Mouse (Mus musculus): Measurements from ENCODE around the gene Hck. TPM values are rescaled to one million over a fixed set of nuclear protein-coding genes. Genes with fewer than 3 reads are reported as not detected.

Gene Hck
- polyA plus RNA-seq, 1 experiment from 2014 or later = 3.5 TPM

- no peaks in the 10 kb centered on the region for H3K9me3 ChIP-seq (replicated peaks)
- no peaks in the 10 kb centered on the region for H3K36me3 ChIP-seq
- no peak for ATAC-seq (ENCODE audit: low FRiP score)
- no peak overlapping the region for H3K27ac ChIP-seq
- H3K4me1 ChIP-seq = peaks cover 14% of the 10 kb centered on the region
- H3K9ac ChIP-seq = no peak overlapping the region
- H3K4me2 ChIP-seq (replicated peaks) = no peak overlapping the region
- WGBS = 78% methylated on average over 7 of the region's 7 CpGs
- H3K4me3 ChIP-seq = no peak overlapping the region
- peaks cover 57% of the 10 kb centered on the region for H3K27me3 ChIP-seq
Observed at GRCm38 (mm10) chr2:153109596-153109995, 1.3 kb downstream of the Hck start.

DNA sequence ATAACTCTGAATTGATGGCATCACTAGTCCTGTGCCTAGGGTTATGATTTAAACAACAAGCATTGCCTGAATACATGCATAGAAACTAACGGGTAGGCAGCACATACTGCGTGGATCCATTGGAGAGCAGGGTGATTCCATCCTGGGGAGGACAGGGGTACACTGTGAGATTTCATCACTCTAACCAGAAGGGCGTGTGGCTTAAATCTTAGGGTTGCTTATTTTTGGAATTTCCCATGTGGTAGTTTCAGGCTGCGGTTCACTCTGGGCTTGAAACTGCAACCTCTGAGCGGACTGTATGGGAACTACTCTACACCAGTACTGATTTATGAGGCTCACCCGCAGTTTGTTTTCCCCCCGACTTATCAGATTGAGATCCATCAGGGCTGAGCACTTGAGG is 3.0 kb downstream of the Hck start:
- Histone ChIP-seq H3K4me1 (peaks cover 14% of the 10 kb centered on the region), H3K36me3 (no peaks in the 10 kb centered on the region), H3K4me2 (replicated peaks) (no peak overlapping the region), H3K27me3 (peaks cover 55% of the 10 kb centered on the region), H3K4me3 (no peak overlapping the region), H3K9me3 (replicated peaks) (no peaks in the 10 kb centered on the region), H3K9ac (no peak overlapping the region), H3K27ac (no peak overlapping the region)
- no peak for ATAC-seq (ENCODE audit: low FRiP score)
- 89% methylated on average over 7 of the region's 7 CpGs for WGBS

DNA sequence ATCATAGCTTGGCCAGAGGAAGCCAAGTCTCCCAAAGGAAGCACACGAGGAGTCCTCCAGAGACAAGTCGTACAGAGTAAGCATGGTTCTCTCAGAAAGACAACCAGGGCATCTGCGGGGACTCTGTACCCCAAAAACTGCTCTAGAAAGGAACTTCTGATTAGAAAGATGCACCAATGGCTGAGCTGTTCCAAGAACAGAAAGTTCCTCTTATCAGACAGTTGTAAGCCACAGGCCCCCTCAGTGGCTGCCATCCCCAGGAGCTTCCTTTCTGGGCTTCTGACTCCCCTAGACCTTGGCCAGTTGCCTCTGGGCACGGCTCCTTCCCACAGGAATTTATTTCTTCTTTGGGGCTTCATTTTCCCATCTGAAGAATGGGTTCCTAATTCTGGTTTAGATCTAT is 7.4 kb downstream of the Hck start:
- ATAC-seq (ENCODE audit: low FRiP score) = no peak

GRCm38 (mm10) chr2:153117051-153117486 is 8.8 kb downstream of the Hck start:
- ATAC-seq (ENCODE audit: low FRiP score) = no peak
- H3K4me2 ChIP-seq (replicated peaks) = no peak overlapping the region
- no peaks in the 10 kb centered on the region for H3K27me3 ChIP-seq
- H3K9ac ChIP-seq = no peak overlapping the region
- H3K27ac ChIP-seq = no peak overlapping the region
- H3K9me3 ChIP-seq (replicated peaks) = no peaks in the 10 kb centered on the region
- H3K4me1 ChIP-seq = no peaks in the 10 kb centered on the region
- no peak overlapping the region for H3K4me3 ChIP-seq
- no peaks in the 10 kb centered on the region for H3K36me3 ChIP-seq
- WGBS = 75% methylated on average over 7 of the region's 7 CpGs

More for the DNA sequence above, 7.4 kb downstream of the Hck start:
- no peaks in the 10 kb centered on the region for H3K4me1 ChIP-seq
- 80% methylated on average over 4 of the region's 4 CpGs for WGBS
- peaks cover 11% of the 10 kb centered on the region for H3K27me3 ChIP-seq
- no peak overlapping the region for H3K4me3 ChIP-seq
- no peaks in the 10 kb centered on the region for H3K36me3 ChIP-seq
- H3K9ac ChIP-seq = no peak overlapping the region
- no peak overlapping the region for H3K27ac ChIP-seq
- H3K4me2 ChIP-seq (replicated peaks) = no peak overlapping the region
- no peaks in the 10 kb centered on the region for H3K9me3 ChIP-seq (replicated peaks)

DNA sequence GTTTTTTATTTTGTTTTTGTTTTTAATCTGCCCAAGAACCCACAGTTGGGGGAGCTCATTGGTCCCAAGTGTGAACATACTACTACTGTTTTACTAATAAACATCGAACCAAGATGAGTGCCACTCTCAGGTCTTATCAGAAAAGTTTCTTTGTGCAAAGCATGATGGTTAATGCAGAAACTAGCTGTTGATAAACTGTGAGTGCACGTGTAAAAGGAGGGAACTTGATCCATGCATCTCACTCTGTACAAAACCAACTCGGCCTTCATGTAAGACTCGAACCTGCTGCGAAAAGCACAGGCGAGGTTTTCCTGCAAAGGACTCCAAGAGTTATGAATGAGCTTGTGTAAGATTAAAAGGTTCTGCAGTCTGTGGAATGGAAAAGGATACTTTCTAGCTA is 11.2 kb downstream of the Hck start:
- no peak for ATAC-seq (ENCODE audit: low FRiP score)
- 92% methylated on average over 6 of the region's 6 CpGs for WGBS

GRCm38 (mm10) chr2:153120126-153120525 is 11.9 kb downstream of the Hck start:
- WGBS = 70% methylated on average over 8 of the region's 8 CpGs
- H3K36me3 ChIP-seq = no peaks in the 10 kb centered on the region
- no peak overlapping the region for H3K4me2 ChIP-seq (replicated peaks)
- ATAC-seq (ENCODE audit: low FRiP score) = no peak
- no peaks in the 10 kb centered on the region for H3K27me3 ChIP-seq
- no peak overlapping the region for H3K9ac ChIP-seq
- H3K4me1 ChIP-seq = no peaks in the 10 kb centered on the region
- no peaks in the 10 kb centered on the region for H3K9me3 ChIP-seq (replicated peaks)
- H3K27ac ChIP-seq = no peak overlapping the region
- no peak overlapping the region for H3K4me3 ChIP-seq

More for the DNA sequence above, 11.2 kb downstream of the Hck start:
- H3K9ac ChIP-seq = no peak overlapping the region
- H3K27ac ChIP-seq = no peak overlapping the region
- H3K4me1 ChIP-seq = no peaks in the 10 kb centered on the region
- no peak overlapping the region for H3K4me3 ChIP-seq
- no peaks in the 10 kb centered on the region for H3K27me3 ChIP-seq
- H3K9me3 ChIP-seq (replicated peaks) = no peaks in the 10 kb centered on the region
- H3K4me2 ChIP-seq (replicated peaks) = no peak overlapping the region
- H3K36me3 ChIP-seq = no peaks in the 10 kb centered on the region

DNA sequence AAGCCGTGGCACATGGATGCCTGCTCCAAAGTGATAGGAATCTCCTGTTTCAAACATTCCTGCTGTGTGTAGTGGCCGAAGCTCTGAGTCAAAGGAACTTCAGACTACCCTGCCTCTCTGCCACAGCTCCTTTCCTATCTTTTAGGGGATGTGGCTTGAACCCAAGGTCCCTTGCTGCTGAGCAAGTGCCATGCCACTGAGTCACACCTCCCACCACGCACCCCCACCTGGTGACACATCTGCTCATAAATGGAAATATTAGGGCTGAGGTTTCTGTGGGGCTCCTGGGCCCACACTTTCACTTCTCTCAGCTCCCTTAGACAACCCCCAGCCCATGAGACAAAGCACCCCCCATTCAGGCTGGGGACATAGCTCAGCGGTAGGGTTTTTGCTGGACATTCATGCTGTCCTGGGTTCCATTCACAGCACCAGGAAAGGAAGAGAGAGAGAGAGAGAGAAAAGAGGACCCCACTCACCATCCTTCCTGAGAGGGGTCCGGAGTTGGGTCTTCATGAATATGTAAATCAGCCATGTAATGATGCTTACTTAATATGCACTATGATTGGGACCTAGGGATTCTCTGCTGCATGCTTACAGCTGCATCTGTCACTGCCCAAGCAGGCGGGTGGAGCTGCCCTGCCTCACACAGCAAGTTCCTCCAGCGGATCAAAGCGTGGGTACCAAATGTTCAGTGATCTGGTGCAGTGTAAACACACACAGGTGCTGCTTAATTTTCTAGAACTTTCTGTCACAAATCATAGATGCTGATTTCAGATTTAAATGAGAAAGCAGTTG is 13.8 kb downstream of the Hck start:
- Histone ChIP-seq H3K4me3 (no peak overlapping the region), H3K27ac (no peak overlapping the region), H3K4me1 (no peaks in the 10 kb centered on the region), H3K4me2 (replicated peaks) (no peak overlapping the region), H3K36me3 (no peaks in the 10 kb centered on the region), H3K9me3 (replicated peaks) (no peaks in the 10 kb centered on the region), H3K27me3 (no peaks in the 10 kb centered on the region), H3K9ac (no peak overlapping the region)
- 64% methylated on average over 8 of the region's 8 CpGs for WGBS
- no peak for ATAC-seq (ENCODE audit: low FRiP score)

- H3K4me2 ChIP-seq (replicated peaks) = no peak overlapping the region
- 83% methylated on average over 7 of the region's 7 CpGs for WGBS
- no peak overlapping the region for H3K27ac ChIP-seq
- no peaks in the 10 kb centered on the region for H3K36me3 ChIP-seq
- H3K4me1 ChIP-seq = no peaks in the 10 kb centered on the region
- no peak overlapping the region for H3K4me3 ChIP-seq
- no peaks in the 10 kb centered on the region for H3K27me3 ChIP-seq
- H3K9ac ChIP-seq = no peak overlapping the region
- no peak for ATAC-seq (ENCODE audit: low FRiP score)
- H3K9me3 ChIP-seq (replicated peaks) = no peaks in the 10 kb centered on the region
Observed at GRCm38 (mm10) chr2:153122701-153123100, 14.4 kb downstream of the Hck start.

DNA sequence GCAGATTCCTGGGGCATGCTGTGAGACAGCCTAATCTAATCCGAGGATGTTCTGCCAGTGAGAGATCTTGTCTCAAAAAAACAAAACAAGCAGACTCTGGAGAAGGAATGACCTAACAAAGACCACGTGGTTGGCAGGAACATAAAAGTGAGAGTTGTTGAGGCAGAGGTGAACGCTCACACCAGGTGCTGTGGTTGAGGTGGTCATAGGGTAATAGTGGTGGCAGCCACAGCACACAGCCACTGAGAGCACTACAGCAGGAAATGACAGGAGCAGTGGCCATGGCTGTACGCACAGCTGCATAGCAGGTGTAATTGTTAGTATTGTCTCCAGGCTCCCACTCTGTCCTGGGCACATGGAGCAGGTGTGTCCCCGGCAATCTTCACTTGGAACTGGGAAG is 17.6 kb downstream of the Hck start:
- Histone ChIP-seq H3K36me3 (no peaks in the 10 kb centered on the region), H3K4me3 (no peak overlapping the region), H3K9me3 (replicated peaks) (no peaks in the 10 kb centered on the region), H3K27ac (no peak overlapping the region), H3K9ac (no peak overlapping the region), H3K4me1 (no peaks in the 10 kb centered on the region), H3K27me3 (no peaks in the 10 kb centered on the region), H3K4me2 (replicated peaks) (no peak overlapping the region)
- 63% methylated on average over 5 of the region's 5 CpGs for WGBS
- no peak for ATAC-seq (ENCODE audit: low FRiP score)

DNA sequence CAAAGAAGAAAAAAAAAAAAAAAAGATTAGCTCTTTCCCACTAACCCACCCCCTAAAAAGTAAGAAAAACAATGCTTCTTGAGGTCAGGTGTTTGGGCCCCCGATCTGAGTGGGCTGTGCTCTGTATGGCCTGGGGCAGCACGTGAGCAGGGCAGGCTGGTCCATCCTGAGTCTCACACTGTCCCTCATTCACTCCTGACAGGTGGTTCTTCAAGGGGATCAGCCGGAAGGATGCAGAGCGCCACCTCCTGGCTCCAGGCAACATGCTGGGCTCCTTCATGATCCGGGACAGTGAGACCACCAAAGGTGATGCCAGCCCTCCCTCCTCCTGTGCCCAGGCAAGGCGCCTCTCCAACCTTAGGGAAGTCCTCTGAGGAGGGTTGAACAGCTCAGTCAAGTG is 22.8 kb downstream of the Hck start:
- no peaks in the 10 kb centered on the region for H3K9me3 ChIP-seq (replicated peaks)
- H3K27ac ChIP-seq = no peak overlapping the region
- WGBS = 11% methylated on average over 6 of the region's 6 CpGs
- H3K27me3 ChIP-seq = no peaks in the 10 kb centered on the region
- no peaks in the 10 kb centered on the region for H3K36me3 ChIP-seq
- no peaks in the 10 kb centered on the region for H3K4me1 ChIP-seq
- ATAC-seq (ENCODE audit: low FRiP score) = no peak
- no peak overlapping the region for H3K4me2 ChIP-seq (replicated peaks)
- H3K9ac ChIP-seq = no peak overlapping the region
- H3K4me3 ChIP-seq = no peak overlapping the region

DNA sequence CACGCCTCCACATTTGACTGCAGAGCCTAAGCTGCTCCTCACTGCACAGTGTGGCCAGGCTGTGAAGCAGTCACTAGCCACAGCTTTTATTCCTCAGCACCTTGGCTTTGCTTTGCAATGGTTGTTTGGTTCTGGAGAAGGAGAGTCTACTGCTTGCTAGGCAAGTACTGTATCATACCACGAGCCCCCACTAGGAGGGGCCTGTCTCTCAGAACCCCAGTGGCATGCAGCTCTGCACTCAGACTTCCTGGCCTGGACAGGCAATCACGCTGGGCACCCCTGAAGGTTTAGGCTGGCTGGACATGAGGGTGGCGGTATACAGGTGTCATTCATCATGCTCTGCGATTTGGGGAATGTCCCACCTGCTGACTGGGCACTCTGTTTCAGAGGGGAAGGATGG is 26.0 kb downstream of the Hck start:
- Histone ChIP-seq H3K4me2 (replicated peaks) (no peak overlapping the region), H3K9ac (no peak overlapping the region), H3K27me3 (no peaks in the 10 kb centered on the region), H3K36me3 (no peaks in the 10 kb centered on the region), H3K4me1 (no peaks in the 10 kb centered on the region), H3K9me3 (replicated peaks) (no peaks in the 10 kb centered on the region), H3K4me3 (no peak overlapping the region), H3K27ac (no peak overlapping the region)
- ATAC-seq (ENCODE audit: low FRiP score) = no peak
- 36% methylated on average over 5 of the region's 5 CpGs for WGBS

- Histone ChIP-seq H3K4me2 (replicated peaks) (no peak overlapping the region), H3K9ac (no peak overlapping the region), H3K4me3 (no peak overlapping the region), H3K27ac (no peak overlapping the region), H3K27me3 (no peaks in the 10 kb centered on the region), H3K4me1 (peaks cover 7% of the 10 kb centered on the region; the same call in 1 of the 2 replicates), H3K36me3 (no peaks in the 10 kb centered on the region), H3K9me3 (replicated peaks) (no peaks in the 10 kb centered on the region)
- 71% methylated on average over 4 of the region's 4 CpGs for WGBS
- ATAC-seq (ENCODE audit: low FRiP score) = no peak
Observed at GRCm38 (mm10) chr2:153136211-153136610, 27.9 kb downstream of the Hck start.

DNA sequence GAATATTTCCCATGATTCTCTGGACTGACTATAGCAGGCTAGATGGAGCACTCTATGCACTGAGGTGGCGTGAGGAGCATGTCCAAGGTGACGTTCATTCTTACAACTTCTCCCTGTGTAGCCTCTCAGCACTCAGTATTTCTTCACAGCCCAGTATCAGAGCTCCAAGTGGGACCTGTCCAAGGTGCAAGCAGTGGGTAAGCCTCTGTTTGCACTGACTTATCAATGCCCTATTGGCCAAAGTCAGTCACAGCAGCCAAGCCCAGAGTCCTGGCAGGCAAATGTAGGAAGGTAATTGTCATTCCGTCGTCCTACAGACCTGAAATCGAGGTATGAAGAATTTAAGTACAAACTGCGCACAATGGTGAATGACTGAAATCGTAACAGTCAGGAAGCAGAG is 30.9 kb downstream of the Hck start:
- Histone ChIP-seq H3K36me3 (no peaks in the 10 kb centered on the region), H3K9ac (no peak overlapping the region), H3K4me3 (no peak overlapping the region), H3K4me2 (replicated peaks) (no peak overlapping the region), H3K27ac (no peak overlapping the region), H3K9me3 (replicated peaks) (no peaks in the 10 kb centered on the region), H3K4me1 (peaks cover 7% of the 10 kb centered on the region; the same call in 1 of the 2 replicates), H3K27me3 (no peaks in the 10 kb centered on the region)
- no peak for ATAC-seq (ENCODE audit: low FRiP score)
- 81% methylated on average over 7 of the region's 7 CpGs for WGBS
